Mouse (Mus musculus): ENCODE results near the gene Tpmt. TPM values are rescaled to one million over a fixed set of nuclear protein-coding genes. Genes with fewer than 3 reads are reported as not detected.

The Tpmt gene
- polyA plus RNA-seq (2015; fragmentation: Nextera tagmentation; extraction: Ambion mirVana) = 21.4 and 21.8 TPM in 2 replicates

GRCm38 (mm10) chr13:47044617-47044947 is at the start of gene Tpmt:
Gene Tpmt, minus strand, starts transcription at chr13:47044737.
- peak within 1 kb of the TSS; percentile 79 for H3K4me3 ChIP-seq (replicated peaks)
- no peak for ATAC-seq (ENCODE audit: insufficient read depth, low FRiP score, low read depth)
- 0 out of 2 replicates have a peak, but pooled peaks cover 8% of the 10 kb centered on the region for H3K36me3 ChIP-seq
- peak within 1 kb of the TSS; percentile 86 for H3K4me2 ChIP-seq
- H3K27ac ChIP-seq = peak within 1 kb of the TSS; percentile 37; the same call in 1 of the 2 replicates
- H3K9ac ChIP-seq = peak within 1 kb of the TSS; percentile 65
- H3K27me3 ChIP-seq (replicated peaks) = no peaks in the 10 kb centered on the region
- no peaks in the 10 kb centered on the region for H3K9me3 ChIP-seq
- WGBS = 17% methylated on average over 10 of the region's 10 CpGs
- H3K4me1 ChIP-seq = 0 out of 2 replicates have a peak, but pooled peaks cover 9% of the 10 kb centered on the region

- H3K27ac ChIP-seq = no peak overlapping the region
- no peak overlapping the region for H3K4me2 ChIP-seq
- ATAC-seq (ENCODE audit: insufficient read depth, low FRiP score, low read depth) = no peak
- WGBS = 87% methylated on average over 2 of the region's 2 CpGs
- no peaks in the 10 kb centered on the region for H3K27me3 ChIP-seq (replicated peaks)
- no peaks in the 10 kb centered on the region for H3K9me3 ChIP-seq
- no peak overlapping the region for H3K9ac ChIP-seq
- no peaks in the 10 kb centered on the region for H3K4me1 ChIP-seq
- H3K4me3 ChIP-seq (replicated peaks) = no peak overlapping the region
- peaks cover 26% of the 10 kb centered on the region for H3K36me3 ChIP-seq
These were observed 49.3 kb upstream of the Tpmt start for GRCm38 (mm10) chr13:47093791-47094190.

DNA sequence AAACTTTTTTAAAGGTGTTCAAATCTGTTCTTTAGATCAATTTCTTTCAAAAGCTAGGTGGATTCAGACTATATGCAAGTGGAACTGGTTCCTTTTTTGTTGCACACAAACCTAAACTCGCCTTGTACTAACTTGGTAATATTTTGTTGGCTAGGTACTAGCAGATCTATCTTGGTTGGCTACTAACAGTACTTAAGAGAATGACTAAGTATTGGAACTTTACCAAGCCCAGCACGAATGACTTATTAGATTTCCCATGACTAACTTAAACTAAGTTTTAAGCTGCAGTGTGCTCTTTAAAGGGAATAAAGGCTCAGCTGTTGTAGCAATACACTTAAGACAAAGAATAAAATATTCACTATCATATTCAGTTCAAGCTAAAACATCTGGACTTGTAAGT is 44.7 kb upstream of the Tpmt start:
- no peak overlapping the region for H3K27ac ChIP-seq
- H3K9ac ChIP-seq = no peak overlapping the region
- no peak overlapping the region for H3K4me3 ChIP-seq (replicated peaks)
- H3K36me3 ChIP-seq = peaks cover 18% of the 10 kb centered on the region
- no peak for ATAC-seq (ENCODE audit: insufficient read depth, low FRiP score, low read depth)
- H3K27me3 ChIP-seq (replicated peaks) = no peaks in the 10 kb centered on the region
- H3K9me3 ChIP-seq = no peaks in the 10 kb centered on the region
- no peak overlapping the region for H3K4me2 ChIP-seq
- no peaks in the 10 kb centered on the region for H3K4me1 ChIP-seq
- 79% methylated on average over 2 of the region's 2 CpGs for WGBS

DNA sequence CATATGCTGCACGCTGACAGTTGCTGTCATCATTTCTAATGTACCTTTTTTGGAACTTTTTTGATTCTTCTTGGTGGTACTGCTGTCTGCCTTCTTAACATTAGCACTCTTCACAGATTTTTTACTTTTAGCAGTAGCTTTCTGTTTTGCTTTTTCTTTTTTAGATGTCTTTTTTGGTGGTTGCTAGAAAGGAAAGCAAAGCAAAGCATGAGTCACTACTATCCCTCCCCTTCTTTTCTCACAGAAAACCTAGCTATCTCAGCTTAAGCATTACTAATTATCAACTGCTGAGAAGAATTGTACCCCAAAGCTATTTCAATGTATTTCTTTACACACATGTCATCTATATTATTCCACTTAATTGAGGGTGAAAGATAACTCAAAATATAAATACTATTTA is 43.9 kb upstream of the Tpmt start:
- Histone ChIP-seq H3K9me3 (no peaks in the 10 kb centered on the region), H3K4me2 (no peak overlapping the region), H3K4me3 (replicated peaks) (no peak overlapping the region), H3K27me3 (replicated peaks) (no peaks in the 10 kb centered on the region), H3K9ac (no peak overlapping the region), H3K27ac (no peak overlapping the region), H3K4me1 (no peaks in the 10 kb centered on the region), H3K36me3 (peaks cover 13% of the 10 kb centered on the region; the same call in 1 of the 2 replicates)
- 96% methylated on average over 1 of the region's 1 CpGs for whole genome bisulfite sequencing
- no peak for ATAC-seq (ENCODE audit: insufficient read depth, low FRiP score, low read depth)

GRCm38 (mm10) chr13:47080905-47081505 is 36.5 kb upstream of the Tpmt start:
- Histone ChIP-seq H3K4me2 (no peak overlapping the region), H3K36me3 (peaks cover 10% of the 10 kb centered on the region; the same call in 1 of the 2 replicates), H3K4me1 (no peaks in the 10 kb centered on the region), H3K27ac (no peak overlapping the region), H3K4me3 (replicated peaks) (no peak overlapping the region), H3K27me3 (replicated peaks) (no peaks in the 10 kb centered on the region), H3K9me3 (no peaks in the 10 kb centered on the region), H3K9ac (no peak overlapping the region)
- 86% methylated on average over 4 of the region's 4 CpGs for WGBS
- no peak for ATAC-seq (ENCODE audit: insufficient read depth, low FRiP score, low read depth)

- Histone ChIP-seq H3K9ac (no peak overlapping the region), H3K4me1 (no peaks in the 10 kb centered on the region), H3K27ac (no peak overlapping the region), H3K27me3 (replicated peaks) (no peaks in the 10 kb centered on the region), H3K4me3 (replicated peaks) (no peak overlapping the region), H3K36me3 (peaks cover 18% of the 10 kb centered on the region), H3K4me2 (no peak overlapping the region), H3K9me3 (no peaks in the 10 kb centered on the region)
- 77% methylated on average over 5 of the region's 5 CpGs for WGBS
- no peak for ATAC-seq (ENCODE audit: insufficient read depth, low FRiP score, low read depth)
These were observed 34.3 kb upstream of the Tpmt start for GRCm38 (mm10) chr13:47078799-47079198.

DNA sequence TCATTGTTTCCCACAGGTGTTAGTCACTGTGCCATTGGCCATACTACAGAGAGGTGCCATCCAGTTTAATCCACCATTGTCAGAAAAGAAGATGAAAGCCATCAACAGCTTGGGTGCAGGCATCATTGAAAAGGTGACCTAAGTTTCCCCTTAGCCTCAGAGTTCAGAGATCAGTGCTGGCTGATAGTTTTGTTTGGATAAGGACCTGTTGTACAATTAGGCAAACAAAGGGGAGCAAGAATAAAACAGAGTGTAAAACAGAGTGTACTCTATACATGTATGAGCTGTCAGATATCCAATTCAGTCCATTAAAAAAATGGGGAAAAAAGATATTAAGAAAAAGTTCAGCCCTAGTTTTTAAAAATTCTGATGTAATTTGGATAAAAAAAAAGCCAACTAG is 32.8 kb upstream of the Tpmt start:
- ATAC-seq (ENCODE audit: insufficient read depth, low FRiP score, low read depth) = no peak
- no peak overlapping the region for H3K9ac ChIP-seq
- H3K9me3 ChIP-seq = no peaks in the 10 kb centered on the region
- no peak overlapping the region for H3K4me3 ChIP-seq (replicated peaks)
- H3K27ac ChIP-seq = no peak overlapping the region
- no peaks in the 10 kb centered on the region for H3K27me3 ChIP-seq (replicated peaks)
- peaks cover 24% of the 10 kb centered on the region for H3K36me3 ChIP-seq
- no peaks in the 10 kb centered on the region for H3K4me1 ChIP-seq
- H3K4me2 ChIP-seq = no peak overlapping the region

DNA sequence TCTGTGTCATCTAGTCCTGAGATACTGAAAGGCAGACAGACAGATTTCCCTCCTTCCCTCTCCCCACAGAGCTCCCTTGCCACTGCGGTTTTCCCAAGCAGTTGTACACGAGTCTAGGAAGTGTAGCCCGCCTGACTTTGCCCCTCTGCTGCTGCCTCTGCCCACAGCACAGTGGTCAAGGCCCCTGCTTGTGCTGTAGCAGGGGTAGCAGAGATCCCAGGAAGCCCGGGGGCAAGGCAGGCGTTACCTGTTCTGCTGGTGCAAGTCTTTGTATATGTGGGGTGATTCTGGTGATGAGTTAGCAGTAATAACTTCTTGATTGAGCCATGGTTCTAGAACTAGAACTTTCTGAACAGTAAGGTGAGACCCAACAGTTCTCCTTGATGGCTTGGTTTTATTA is 31.6 kb upstream of the Tpmt start:
- Histone ChIP-seq H3K4me2 (no peak overlapping the region), H3K27ac (no peak overlapping the region)

DNA sequence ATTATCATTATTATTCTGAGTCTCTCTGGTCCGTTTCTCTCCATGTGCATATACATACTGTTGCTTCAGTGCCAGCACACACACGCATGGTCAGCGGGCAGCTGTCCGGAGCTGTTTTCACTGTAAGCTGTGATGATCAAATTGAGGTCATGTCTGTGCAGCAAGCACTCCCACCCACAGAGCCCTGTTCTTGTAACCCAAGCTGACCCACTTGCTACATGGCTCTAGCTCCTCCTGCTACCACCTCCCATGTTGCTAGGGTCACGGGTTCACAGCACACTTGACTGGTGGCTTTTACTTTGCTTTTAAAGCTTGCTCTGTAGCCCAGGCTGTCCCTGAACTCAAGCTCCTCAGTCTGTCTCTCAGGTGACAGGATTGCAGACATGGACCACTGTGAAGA is 27.9 kb upstream of the Tpmt start:
- Histone ChIP-seq H3K27ac (no peak overlapping the region), H3K9me3 (no peaks in the 10 kb centered on the region), H3K9ac (no peak overlapping the region), H3K27me3 (replicated peaks) (no peaks in the 10 kb centered on the region), H3K36me3 (peaks cover 16% of the 10 kb centered on the region), H3K4me1 (no peaks in the 10 kb centered on the region), H3K4me2 (no peak overlapping the region), H3K4me3 (replicated peaks) (no peak overlapping the region)
- WGBS = 93% methylated on average over 5 of the region's 5 CpGs
- ATAC-seq (ENCODE audit: insufficient read depth, low FRiP score, low read depth) = no peak

More for the DNA sequence above, 31.6 kb upstream of the Tpmt start:
- H3K4me3 ChIP-seq (replicated peaks) = no peak overlapping the region
- 84% methylated on average over 5 of the region's 5 CpGs for WGBS
- no peak overlapping the region for H3K9ac ChIP-seq
- no peaks in the 10 kb centered on the region for H3K4me1 ChIP-seq
- no peaks in the 10 kb centered on the region for H3K27me3 ChIP-seq (replicated peaks)
- no peaks in the 10 kb centered on the region for H3K9me3 ChIP-seq
- H3K36me3 ChIP-seq = peaks cover 19% of the 10 kb centered on the region
- no peak for ATAC-seq (ENCODE audit: insufficient read depth, low FRiP score, low read depth)

DNA sequence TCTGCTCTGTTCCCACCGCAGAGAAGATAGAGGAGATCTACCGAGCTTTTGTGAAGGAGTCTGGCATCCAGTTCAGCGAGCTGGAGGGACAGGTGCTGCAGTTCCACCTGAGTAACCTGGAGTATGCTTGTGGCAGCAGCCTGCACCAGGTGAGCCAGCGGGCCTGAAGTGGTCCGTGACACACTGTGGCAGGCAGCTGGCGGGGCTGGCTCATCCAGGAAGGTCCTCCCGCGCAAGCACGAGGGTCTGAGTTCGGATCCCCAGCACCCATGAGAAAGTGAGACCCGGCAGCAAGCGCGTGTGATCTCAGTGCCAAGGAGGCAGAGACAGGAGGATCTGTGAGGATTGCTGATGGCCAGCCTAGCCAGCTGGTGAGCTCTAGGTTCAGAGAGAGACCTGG is 27.3 kb upstream of the Tpmt start:
- WGBS = 91% methylated on average over 13 of the region's 13 CpGs

DNA sequence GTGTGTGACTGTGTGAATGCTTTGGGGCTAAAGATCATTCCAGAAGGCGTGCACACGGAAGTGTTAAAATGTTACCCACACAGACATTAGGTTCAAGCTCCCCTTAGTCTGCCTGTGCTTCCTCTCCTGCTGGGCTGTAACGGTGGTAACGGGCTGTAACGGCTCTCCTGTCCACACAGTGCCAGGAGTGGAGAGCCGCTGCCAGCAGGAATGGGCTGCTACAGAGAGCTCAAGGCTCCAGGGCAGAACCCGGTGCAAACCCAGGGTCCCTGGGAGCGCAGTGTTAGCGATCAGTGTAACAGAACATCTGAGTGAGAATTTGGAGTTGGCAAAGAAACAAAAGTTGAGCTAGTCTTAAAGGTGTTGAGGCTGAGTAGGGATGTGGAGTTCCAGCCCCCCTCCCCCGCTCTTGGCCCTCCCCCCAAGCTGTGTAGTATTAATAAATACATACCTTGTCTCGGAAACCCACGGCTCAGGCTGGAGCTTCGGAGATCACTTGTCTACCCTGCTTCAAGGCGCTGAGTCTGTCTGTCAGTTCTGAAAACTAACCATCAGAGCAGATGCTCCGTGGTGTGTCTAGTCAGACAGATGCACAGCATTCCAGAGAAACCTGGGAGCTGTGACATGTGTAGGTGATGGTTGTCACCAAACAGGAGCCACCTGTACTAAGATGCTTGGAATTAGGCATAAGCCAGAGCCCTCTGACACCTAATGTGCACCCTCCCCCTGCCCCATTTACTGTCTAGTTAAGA is 26.0 kb upstream of the Tpmt start:
- H3K27me3 ChIP-seq (replicated peaks) = no peaks in the 10 kb centered on the region
- 70% methylated on average over 15 of the region's 15 CpGs for WGBS
- H3K4me2 ChIP-seq = no peak overlapping the region
- H3K4me1 ChIP-seq = no peaks in the 10 kb centered on the region
- no peak overlapping the region for H3K27ac ChIP-seq
- H3K9ac ChIP-seq = no peak overlapping the region
- no peak overlapping the region for H3K4me3 ChIP-seq (replicated peaks)
- H3K36me3 ChIP-seq = peaks cover 16% of the 10 kb centered on the region
- ATAC-seq (ENCODE audit: insufficient read depth, low FRiP score, low read depth) = 0 out of 2 replicates have a peak, but pooled peaks have one; percentile 31
- no peaks in the 10 kb centered on the region for H3K9me3 ChIP-seq

More for the DNA sequence above, 27.3 kb upstream of the Tpmt start:
- Histone ChIP-seq H3K4me2 (no peak overlapping the region), H3K4me3 (replicated peaks) (no peak overlapping the region), H3K9me3 (no peaks in the 10 kb centered on the region), H3K27ac (no peak overlapping the region), H3K9ac (no peak overlapping the region), H3K27me3 (replicated peaks) (no peaks in the 10 kb centered on the region), H3K4me1 (no peaks in the 10 kb centered on the region), H3K36me3 (peaks cover 16% of the 10 kb centered on the region)
- ATAC-seq (ENCODE audit: insufficient read depth, low FRiP score, low read depth) = no peak

GRCm38 (mm10) chr13:47067001-47067400 is 22.5 kb upstream of the Tpmt start:
- Histone ChIP-seq H3K9ac (no peak overlapping the region), H3K4me3 (replicated peaks) (no peak overlapping the region), H3K27ac (0 out of 2 replicates have a peak overlapping the region, but pooled peaks have one; percentile 9), H3K4me2 (no peak overlapping the region), H3K9me3 (no peaks in the 10 kb centered on the region), H3K36me3 (peaks cover 6% of the 10 kb centered on the region; the same call in 1 of the 2 replicates), H3K4me1 (no peaks in the 10 kb centered on the region), H3K27me3 (replicated peaks) (no peaks in the 10 kb centered on the region)
- 90% methylated on average over 6 of the region's 6 CpGs for WGBS
- no peak for ATAC-seq (ENCODE audit: insufficient read depth, low FRiP score, low read depth)
